Mouse (Mus musculus): ENCODE measurements around the gene Lin28a.
A peak's percentile ranks its signal among the peaks of the same experiment; 100 is the strongest.
"Not testable (repeated sequence)": the region's sequence is repeated elsewhere in the genome, so short reads cannot be mapped to it uniquely, and the experiment has no call there.

Gene Lin28a

DNA sequence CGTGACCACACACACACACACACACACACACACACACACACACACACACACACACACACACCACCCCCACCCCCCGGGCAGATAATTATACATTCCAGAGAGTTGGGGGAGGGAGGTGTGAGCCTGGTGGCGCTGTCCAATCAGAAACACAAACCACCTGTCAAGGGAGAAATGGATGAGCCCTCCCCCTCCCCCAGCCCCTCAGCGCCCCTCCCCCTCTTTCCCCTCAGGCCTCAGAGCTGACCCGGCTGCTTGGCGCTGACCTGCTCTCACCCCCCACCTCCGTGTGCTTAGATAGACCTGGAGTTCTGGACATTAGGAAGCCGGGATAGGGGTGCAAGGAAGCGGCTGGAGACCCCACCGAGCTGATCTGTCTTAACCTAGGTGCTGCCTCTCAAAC, 569 bp upstream of the Lin28a start:
- no peak for DNase-seq (ENCODE audit: low spot score in 2 of 2)

DNA sequence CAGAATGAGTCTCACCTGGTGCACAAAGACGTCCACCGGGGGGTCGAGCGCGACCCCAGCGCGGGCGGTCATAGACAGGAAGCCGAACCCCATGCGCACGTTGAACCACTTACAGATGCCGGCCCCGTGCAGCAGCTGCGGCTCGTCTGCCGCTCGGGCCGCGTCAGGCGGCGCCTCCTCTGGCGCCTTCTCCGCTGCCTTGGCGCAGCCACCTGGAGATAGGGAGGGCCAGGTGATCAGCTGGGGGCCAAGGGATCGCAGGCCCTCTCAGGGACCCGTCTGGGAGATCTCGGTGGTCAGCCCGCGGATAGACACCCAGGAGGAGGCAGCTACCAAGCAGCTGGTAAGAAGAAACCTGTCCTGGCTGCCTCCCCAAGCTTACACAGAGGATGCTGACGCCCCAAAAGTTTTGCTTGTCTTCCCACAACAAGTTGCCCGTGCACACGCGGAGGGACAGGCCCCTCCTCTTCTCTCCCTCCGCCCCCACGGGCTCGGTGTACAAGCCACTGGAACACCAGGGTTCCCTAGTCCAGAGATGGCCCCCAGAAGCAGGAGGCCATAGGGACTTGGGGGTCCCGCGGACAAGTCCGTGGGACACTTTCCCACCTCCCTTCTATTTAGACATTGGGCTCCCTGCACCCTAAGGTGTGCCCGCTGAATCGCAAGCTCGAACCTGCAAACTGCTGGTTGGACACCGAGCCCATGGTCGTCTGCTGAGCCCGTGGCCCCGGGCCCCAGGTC, 433 bp downstream of the Lin28a start:
- DNase-seq (ENCODE audit: low spot score in 2 of 2), result no peak

GRCm38 (mm10) chr4:134017201-134017865, 1.3 kb downstream of the Lin28a start:
- DNase-seq (ENCODE audit: low spot score in 2 of 2), result no peak

- no peak for DNase-seq (ENCODE audit: low spot score in 2 of 2)
Measured at GRCm38 (mm10) chr4:134016767-134017166, 1.9 kb downstream of the Lin28a start.

DNA sequence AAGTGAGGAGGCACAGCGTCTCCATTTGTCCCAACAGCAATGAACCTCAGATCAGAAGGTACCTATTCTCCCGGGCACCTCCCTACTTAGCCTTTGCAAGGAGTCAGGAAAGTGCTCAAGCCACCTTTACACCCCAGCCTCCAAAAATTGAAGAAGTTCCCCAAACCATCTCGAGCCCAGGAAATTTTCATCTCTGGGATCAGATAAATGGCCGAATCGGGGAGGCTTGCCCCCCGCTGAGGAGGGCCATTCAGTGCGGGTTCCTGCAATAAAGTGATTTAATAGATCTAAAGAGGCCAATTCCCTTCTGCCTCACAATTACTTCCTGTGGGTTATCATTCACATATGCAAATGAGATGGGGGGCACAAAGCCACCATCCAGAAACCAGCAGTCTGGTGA, 2.4 kb downstream of the Lin28a start:
- DNase-seq (ENCODE audit: low spot score in 2 of 2), result no peak

GRCm38 (mm10) chr4:134012858-134013528, 5.6 kb downstream of the Lin28a start:
- DNase-seq (ENCODE audit: low spot score in 2 of 2), result peak in 1 of 2 experiments; percentile 20

- DNase-seq (ENCODE audit: low spot score in 2 of 2), result no peak
Measured at GRCm38 (mm10) chr4:134011450-134012414, 6.9 kb downstream of the Lin28a start.

DNA sequence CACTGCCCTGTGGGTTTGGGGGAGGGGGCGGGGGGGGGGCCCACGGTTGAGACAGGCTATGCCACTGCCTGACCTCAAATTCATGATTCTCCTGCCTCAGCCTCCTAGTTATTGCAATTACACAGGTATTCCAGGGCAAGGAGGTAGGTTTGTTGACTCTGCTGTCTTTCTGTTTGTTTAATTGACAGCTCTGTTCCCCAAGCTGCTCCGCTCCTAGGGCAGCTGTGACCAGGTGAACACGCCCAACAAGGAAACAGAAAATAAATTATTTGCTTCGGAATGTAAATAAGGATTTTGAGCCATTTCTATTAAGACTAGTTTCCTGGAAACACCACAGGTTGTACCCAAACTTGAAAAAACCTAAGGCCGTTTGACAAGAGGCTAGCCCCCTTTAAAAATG, 8.9 kb downstream of the Lin28a start:
- DNase-seq (ENCODE audit: low spot score in 2 of 2), result no peak

DNA sequence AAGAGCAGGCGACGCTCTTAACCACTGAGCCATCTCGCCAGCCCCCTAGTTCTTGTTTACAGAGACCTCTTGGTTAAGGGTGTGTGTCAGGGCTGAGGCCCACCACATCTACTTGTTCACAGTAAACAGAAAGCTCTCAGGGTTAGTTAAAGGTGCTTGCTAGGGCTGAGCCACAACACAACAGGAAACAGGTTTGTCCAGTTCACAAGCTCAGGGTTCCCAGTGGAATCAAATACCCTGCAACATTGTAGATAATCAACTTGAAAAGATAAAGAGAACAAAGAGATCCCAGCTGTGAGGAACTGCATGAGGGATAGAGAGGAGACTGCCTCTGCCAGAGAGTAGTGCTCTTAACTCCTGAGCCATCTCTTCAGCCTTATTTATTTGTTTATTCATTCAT, 11.8 kb downstream of the Lin28a start:
- DNase-seq (ENCODE audit: low spot score in 2 of 2), result no peak

DNA sequence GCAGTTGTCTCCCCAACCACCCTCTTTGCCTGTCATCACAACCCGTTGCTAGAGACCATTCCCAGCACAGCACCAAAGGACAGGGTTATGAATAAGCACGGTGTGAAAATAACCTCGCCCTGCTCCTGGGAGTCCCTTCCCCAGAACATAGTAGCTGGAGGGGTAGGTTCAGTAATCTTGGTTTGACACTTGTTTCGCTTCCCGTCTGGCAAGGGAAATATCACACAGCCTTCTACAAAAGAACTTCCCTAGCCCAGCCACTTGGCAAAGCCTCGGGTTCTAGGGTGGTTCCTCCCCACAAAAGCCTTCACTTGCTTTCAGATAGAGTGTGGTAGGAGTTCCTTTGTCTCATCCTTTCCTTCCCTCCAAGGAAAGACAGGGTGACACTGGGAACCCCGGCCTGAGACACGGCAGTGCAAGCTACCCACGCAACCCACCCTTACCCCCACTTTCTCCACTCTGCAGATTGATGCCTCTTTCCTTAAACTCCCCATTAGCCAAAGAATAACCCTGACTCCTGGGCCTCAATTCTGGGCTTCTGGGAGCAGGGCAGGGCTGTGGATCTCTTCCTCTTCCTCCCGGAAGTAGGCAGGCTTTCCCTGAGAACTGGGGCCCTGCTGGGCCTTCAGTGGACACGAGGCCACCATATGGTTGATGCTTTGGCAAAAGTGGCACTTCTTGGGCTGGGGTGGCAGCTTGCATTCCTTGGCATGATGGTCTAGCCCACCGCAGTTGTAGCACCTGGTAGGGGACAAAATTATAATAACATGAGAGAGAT, 12.9 kb downstream of the Lin28a start:
- no peak for DNase-seq (ENCODE audit: low spot score in 2 of 2)

DNA sequence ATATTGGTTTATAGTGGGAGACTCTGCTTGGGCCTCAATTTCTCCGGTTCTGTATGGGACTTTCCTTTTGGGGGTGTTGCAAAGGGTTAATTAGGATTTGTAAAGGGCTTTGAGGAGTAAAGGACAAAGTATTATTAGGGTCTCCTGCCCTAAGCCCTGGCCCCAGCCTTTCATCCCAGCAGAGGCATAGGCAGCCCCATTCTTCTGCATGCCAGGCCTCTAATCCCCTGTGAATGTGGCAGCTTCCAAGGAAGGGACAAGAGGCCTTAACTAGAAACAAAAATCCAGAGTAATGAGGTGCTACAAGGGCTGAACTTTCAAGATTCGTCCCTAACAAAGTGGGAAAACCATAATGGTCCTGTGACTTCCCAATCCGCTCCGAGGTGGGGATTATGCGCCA, 15.7 kb downstream of the Lin28a start:
- no peak for DNase-seq (ENCODE audit: low spot score in 2 of 2)

DNA sequence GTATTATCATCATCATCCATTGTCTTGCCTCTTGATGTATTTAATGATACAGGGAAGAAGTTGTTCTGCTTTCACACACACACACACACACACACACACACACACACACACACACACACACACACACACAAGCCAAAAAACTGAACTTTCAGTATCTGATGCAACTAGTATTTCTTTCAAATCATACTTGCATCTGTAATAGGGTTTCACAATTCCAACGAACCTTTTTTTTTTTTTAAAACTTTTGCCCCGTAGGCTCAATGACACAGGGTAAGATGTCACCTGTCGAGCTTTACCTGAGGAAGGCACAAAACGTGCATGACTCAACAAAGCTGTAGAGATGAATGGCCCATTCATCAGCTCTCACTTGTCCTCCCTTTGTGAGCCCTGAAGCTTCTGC, 16.4 kb downstream of the Lin28a start:
- no peak for DNase-seq (ENCODE audit: low spot score in 2 of 2)

DNA sequence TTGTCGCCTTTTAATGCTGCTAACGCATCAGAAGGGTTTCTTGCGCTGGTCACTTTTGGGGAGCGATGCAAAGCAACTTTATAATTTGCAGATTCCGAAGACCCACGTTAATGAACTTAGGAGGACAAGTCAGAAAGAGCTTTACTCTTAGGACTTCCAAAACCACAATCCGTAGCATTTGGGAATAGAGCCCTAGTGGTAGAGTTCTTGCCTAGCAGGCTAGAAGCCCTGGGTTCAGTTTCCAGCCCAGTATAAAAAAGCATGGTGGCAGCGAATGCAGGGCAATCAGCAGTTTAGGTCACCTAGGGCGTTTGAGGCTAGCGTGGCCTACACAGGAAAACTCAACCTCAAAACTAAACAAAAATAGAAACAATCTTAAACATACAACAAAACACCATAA, 16.9 kb downstream of the Lin28a start:
- DNase-seq (ENCODE audit: low spot score in 2 of 2), result no peak

GRCm38 (mm10) chr4:134000466-134001438, 17.9 kb downstream of the Lin28a start, which contains the start of gene Dhdds:
TSS of gene Dhdds (minus strand) at chr4:134000918.
- peak; percentile 88 to 93 for DNase-seq (ENCODE audit: low spot score in 2 of 2)

DNA sequence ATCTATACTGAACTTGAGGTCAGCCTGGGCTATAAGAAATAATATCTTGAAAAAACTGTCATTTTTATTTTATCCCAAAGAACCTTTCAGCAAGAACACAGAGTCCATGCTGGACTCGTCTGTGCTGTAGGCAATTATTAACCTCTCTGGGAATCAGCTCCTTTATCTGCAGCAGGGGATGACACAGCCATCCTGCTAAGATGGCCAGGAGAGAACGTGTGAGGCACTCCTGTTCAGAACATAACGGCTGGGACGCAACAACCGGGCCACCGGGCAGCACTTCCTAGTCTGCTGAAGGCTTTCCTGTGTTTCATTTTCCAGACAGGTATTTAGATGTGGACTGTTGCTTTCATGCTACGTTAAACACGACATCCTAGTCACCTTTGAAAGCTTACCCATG, 23.9 kb downstream of the Lin28a start:
- DNase-seq (ENCODE audit: low spot score in 2 of 2), result no peak

DNA sequence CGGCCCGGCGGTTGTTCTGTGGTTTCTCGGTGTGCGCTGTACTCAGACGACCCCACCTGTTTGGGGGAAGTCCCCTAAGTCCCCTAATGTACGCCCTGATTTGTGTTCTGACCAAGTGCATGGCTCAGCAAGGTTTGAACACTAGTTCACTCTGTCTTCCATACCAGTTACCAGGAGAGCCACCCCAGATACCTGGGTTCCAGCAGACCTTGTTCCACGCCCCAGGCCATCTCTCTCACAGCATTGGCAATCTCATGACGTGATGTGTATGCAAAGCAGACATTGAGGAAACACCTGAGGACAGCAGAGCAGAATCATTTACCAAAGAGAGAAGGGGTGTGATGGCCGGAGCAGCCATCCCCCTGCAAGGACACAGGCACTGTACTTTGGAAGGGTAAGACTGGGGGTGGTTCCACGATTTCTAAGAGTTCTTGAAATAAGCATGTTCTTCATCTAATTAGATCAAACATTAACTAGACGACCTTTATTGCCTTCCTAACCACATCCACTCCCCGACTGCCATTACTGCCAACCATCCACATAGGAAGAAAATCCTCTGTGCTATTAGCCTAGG, 27.5 kb downstream of the Lin28a start:
- no peak for DNase-seq (ENCODE audit: low spot score in 2 of 2)

- no peak for DNase-seq (ENCODE audit: low spot score in 2 of 2)
Measured at GRCm38 (mm10) chr4:133990035-133990434, 28.6 kb downstream of the Lin28a start.

DNA sequence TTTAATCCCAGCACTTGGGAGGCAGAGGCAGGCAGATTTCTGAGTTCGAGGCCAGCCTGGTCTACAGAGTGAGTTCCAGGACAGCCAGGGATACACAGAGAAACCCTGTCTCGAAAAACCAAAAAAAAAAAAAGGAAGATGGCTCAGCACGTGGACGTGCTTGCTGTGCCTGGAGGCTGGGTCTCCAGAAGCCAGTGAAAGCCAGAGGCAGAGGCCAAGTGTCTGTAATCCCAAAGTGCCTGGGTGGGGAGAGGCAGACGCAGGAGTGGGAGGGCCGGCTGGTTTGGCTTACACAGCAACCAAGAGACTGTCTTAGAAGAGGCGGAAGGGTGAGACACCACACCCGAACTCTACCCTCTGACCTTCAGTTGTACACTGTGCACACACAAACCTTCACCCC, 30.4 kb downstream of the Lin28a start:
- DNase-seq (ENCODE audit: low spot score in 2 of 2), result not testable (repeated sequence)

DNA sequence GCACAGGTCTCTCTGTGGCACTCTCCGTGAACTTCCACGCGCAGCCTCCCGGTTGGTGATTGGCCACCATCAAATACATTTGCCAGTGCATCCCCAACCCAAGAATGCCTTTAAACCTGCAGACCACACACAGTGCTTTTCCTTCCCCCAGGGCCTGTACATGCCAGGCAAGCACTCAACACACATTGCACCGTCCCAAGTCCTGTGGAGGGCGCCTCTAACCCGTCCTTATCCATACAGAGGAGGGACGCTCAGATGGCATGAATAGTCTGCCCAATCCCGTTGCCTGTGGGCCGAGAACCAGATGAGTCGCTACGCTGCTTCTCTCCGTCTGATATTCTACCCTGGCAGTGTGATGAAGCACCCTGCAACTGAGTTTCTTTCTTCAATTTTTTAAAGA, 35.7 kb downstream of the Lin28a start:
- no peak for DNase-seq (ENCODE audit: low spot score in 2 of 2)
